Mouse (Mus musculus): ENCODE results near the gene Parp9.
"Not testable (repeated sequence)": the region's sequence is repeated elsewhere in the genome, so short reads cannot be mapped to it uniquely, and the experiment has no call there.

The Parp9 gene

DNA sequence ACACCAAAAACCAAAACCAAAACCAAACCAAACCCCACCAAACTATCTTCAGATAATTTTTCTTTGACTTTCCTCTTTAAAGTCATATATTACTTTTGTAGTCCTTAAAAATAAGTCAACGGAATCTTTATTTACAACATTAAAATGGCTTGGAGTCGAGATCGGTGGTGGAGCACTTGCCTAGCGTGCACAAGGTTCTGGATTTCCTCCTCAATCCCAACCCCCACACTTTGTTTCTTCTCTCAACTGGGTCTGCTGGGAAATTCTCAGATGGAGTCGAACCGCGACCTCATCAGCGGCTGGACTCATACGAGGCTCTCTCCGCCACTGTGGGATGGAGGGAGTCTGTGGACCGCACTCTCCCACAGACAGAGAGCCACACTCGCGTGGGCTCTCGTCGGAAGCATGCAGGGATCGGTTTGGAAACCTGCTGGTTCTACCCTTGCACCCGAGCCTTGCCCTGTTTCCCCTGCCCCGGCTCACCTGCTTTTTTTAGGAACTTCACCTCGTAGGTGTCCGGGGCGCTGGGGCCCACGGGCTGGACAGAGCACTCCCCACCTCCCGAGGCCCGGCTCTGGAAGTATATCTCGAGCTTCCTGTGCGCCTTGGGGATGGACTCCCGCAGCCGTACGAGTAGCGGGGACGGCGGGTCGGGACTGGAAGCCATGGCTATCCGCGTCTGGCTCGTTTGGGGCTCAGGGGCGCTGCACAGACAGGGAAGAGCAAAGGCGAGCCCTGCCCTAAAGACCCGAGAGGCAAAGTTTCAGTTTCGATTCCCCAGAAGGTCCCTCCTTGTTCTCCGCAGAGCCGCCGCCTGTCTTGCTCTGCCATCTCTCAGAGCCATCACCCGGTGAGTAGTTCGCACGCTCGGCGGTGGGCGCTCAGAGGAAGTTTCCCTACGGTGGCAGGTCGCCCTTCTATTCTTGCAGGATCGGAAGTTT, at the start of gene Parp9, which contains the start of gene Dtx3l:
TSS of gene Parp9 (plus strand) at position 260 of the 941 bp plus-strand sequence.
TSS of gene Dtx3l (minus strand) at position 941 of the 941 bp plus-strand sequence.
- peak; percentile 1 to 7 for DNase-seq (ENCODE audit: low spot score in 2 of 2)

DNA sequence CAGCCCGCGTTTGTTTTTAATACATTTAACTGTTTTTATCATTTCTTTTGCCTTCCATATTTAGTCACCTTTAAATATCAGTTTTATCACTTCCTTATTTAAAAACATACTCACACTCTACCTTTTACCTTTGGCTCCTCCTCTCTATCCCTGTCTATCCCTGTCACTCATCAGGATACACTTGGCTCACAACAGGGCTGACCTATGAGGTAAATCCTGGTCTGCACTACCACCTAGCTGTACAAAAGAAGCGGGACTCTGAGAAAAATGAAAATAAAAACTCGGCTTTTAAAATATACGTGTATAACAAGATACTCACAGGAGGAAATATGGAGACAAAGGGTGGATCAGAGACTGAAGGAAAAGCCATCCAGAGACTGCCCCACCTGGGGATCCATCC, 49.4 kb upstream of the Parp9 start:
- no peak for DNase-seq (ENCODE audit: low spot score in 2 of 2)

DNA sequence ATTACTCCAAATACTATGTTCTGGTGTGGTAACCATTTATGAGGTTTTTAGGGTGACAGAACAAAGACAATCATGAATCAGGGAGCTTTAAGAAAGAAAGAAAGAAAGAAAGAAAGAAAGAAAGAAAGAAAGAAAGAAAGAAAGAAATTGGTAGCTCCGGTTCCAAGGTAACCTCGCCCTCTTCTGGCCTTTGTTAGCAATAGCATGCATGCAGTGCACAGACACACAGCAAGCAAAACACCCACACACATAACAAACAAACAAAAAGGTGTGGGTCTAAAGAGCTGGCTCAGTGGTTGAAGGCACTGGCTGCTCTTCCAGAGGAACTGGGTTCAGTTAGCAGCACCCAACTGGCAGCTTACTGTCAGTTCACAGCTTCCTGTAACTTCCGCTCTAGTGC, 47.6 kb upstream of the Parp9 start:
- no peak for DNase-seq (ENCODE audit: low spot score in 2 of 2)

DNA sequence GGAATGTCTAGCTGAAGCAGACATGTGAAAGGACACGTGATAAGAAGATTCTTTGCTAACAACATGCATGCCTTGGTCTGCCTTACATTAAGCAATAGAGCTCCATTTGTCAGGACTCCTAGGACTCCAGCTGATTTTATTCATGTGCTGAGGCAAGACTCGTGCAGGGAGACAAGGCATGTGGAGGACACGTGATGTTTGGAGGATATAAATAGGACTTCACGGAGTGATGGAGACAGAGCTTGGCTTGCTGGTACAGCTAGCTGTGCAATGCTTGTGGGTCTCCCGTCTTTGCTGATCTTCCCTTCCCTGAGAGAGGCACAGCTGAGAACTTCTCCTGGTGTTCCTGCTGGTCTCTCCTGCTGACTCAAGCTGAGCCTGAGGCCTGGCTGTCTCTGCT, 46.7 kb upstream of the Parp9 start:
- not testable (repeated sequence) for DNase-seq (ENCODE audit: low spot score in 2 of 2)

DNA sequence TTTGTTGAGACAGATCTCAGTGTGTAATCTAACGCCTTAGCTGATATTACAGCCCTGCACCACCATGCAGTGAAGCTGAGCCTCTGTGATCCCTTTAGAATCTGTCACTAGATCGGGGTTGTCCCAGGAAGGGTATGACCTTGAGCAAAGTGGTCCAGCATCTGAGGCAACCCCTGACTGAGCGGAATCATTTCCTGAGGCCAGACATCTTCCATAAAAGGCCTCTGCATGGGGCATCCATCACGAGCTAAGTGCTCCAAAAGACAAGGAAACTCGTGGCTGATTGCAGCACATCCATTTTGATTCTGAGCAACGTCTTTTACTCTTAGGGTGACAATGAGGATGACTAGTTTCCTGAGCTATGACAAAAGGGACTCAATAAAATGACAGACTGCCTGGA, 43.3 kb upstream of the Parp9 start:
- DNase-seq (ENCODE audit: low spot score in 2 of 2) = no peak

DNA sequence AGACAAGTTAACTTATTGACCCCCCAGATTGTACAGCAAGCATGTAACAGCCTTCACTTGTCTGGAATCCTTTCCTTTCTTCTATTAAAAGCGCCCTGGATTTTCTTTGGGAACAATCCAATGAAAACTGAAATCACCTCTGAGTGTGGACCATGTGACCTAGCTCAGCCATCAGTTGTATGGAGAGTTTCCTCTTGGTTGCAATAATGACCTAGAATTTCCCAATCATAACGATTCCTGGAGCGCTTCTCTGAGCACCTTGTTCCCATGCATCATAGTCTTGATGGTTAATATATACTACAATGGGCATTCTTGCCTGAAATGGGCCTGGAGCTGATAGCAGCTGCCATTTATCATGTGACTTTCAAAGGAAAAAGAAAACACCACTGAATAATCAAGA, 37.7 kb upstream of the Parp9 start:
- no peak for DNase-seq (ENCODE audit: low spot score in 2 of 2)

DNA sequence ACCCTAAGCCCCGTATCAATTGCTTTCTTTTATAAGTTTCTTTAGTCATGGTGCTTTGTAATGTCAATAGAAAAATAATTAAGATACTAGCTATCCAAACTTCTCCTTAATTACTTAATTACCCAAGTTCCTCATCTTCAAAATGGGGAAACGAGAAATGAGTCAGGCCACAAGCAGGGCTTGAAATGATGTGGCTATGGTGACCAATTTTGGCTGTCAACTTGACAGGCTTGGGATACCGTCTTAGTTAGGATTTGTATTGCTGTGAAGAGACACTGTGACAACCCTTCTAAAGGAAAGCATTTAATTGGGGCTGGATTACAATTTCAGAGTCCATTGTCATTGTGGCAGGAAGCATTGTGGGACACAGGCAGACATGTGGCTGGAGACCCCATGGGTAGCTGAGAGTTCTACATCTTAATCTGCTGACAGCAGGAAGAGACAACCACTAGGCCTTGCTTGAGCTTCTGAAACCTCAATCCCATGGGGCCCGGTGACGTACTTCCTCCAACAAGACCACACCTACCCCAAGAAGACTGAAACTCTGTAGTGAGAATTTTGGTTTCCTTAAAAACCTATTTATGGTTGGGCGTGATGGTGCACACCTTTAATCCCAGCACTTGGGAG, 35.1 kb upstream of the Parp9 start:
- DNase-seq (ENCODE audit: low spot score in 2 of 2) = no peak

DNA sequence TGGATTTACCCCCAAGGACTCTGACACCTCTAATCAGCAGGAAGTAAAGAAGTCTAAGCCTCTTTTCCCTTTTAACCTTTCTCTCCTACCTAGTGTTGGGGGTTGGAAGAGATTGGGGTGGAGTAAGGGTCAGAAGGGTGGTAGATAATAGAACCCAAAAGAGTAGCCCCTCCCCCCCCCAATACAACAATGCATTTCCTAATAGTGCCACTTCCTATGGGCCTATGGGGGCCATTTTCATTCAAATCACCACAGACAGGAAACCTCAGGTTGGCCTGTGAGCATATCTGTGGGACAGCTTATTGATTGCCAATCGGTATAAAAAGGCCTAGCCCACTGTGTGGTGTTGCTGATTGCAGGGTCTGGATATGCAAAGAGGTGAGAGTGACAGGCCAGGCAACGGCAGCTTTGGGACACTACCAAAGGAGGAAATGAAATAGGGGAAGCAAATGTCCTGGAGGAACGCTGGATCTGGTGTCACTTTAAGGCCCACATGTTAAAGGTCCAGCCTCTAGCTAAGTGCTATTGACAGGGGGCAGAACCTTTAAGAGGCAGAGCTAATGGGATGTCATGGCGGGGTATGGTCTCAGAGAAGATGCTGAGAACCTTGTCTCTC, 34.0 kb upstream of the Parp9 start:
- DNase-seq (ENCODE audit: low spot score in 2 of 2) = no peak

DNA sequence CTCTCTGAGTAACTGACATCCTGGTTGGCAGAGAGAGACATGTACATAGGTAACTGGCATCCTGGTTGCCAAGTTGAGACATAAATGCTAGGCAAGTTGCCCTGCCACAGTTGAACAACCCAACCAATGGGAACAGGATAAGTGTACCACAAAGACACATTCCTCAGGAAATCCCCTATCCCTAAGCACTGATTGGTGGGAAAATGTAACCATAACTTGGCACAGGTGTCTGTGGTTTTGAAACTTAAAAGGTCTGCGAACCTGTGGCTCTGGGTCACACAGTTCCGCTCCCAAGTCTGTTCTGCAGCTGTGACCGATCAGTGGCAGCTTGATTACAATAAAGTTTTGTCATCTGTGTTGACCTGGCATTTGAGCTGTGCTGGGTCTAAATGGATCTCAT, 32.9 kb upstream of the Parp9 start:
- no peak for DNase-seq (ENCODE audit: low spot score in 2 of 2)

DNA sequence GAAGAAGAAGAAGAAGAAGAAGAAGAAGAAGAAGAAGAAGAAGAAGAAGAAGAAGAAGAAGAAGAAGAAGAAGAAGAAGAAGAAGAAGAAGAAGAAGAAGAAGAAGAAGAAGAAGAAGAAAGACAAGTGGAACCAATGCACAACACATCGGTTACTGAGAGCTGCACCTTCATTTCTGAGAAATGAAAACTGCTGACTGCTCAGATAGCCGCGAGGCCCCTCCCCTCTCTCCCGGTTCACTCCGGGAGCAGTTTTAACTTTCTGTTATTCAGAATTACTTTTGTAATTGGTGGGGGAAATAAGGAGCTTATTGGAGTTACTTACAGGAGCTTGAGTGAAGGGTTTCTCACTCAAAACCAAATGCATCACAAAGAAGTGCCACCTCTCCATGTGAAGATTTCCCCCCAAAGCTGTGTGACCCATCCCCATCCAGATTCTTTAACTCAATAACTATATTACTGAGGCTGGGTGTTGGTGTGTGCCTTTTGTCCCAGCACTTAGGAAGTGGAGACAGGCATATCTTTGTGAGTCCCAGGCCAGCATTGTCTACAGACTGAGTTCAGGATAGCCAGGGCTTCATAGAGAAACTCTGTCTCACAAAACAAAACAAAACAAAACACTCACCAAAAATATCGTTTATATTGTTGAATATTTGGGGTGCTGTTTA, 32.3 kb upstream of the Parp9 start:
- DNase-seq (ENCODE audit: low spot score in 2 of 2) = no peak

DNA sequence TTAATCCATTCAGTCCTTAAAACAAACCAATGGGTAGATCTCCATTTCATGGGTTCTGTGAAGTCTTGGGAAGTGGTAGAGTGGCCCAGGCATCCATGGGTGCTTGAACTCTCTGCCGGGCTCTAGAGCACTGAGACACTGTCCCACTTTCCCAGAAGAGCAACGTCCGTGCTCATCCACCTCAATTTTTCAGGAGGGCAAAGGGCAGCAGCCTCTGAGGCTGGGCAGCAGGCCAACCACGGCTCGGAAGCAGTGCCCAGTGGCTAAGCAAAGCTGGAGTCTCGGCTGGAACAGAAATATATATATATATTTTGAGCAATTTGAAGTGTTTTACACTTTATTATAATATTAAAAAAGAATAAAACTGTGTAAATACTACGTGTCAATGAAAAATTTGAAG, 31.4 kb upstream of the Parp9 start:
- no peak for DNase-seq (ENCODE audit: low spot score in 2 of 2)

DNA sequence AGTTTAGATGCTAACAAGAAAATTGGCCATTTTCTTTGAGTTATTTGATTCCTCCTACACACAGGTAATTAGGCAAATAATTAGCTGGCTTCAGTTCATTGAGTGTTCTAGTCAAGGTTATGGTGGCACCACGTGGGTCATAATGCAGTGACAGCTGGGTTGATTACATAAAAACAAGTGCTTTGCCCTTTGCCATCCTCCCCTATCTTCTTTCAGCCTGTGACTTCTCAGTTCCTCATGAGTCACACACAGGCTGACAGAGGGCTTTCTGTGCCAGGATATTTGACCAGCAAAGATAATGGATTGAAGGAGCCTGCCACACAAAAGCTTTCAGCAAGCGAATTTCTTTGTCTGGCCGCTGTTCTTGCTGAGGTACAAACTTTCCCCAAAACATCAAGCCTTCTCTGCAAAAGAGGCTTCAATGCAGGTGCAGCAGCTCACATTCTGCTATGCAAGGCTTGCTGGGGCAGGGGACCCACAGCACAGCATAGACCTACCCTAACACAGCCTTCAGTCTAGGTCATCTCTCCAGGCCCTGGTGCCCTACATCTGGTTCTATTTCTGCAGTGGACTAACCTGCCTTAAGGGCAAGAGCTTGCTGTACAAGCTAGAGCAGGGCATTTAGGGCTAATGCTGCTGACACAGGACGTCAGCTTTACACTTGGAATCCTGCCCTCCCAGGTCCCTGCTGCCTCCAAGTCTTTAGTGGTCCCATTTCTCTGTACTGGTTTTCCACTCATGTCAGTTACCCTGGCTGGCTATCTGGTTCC, 30.7 kb upstream of the Parp9 start:
- DNase-seq (ENCODE audit: low spot score in 2 of 2) = no peak

DNA sequence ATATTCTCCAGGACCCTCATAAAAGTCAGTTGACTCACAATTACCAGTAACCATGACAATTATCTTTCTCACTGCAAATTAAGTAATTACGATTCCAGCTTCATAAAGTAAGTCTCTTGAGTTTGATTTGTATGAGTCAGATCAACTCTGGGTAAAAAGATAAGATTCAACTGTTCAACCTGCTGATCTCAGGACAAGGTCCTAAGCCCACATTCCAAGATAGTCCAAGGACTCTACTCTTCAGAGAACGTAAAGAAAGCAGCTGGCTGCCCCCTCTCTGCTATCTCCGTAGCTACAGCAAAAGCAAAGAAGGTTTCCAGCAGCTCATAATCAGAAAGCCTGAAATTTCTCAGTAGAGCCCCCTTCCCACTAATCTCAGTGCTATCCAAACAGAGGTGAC, 26.8 kb upstream of the Parp9 start:
- no peak for DNase-seq (ENCODE audit: low spot score in 2 of 2)

DNA sequence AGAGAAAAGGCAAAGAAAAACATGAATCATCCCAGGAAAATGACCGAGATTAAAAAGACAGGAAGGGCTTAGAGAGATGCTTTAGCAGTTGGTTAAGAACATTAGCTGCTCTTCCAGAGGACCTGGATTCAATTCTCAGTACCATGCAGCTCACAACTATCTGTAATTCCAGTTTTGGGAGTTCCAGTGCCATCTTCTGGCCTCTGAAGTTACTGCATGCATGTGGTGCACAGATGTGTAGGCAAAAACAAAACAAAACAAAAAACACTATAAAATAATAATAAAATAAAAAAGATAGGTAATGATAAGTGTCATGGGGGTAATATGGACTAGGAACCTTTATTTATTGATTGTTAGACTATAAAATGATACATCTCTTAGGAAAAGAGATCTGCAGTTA, 24.7 kb upstream of the Parp9 start:
- no peak for DNase-seq (ENCODE audit: low spot score in 2 of 2)

DNA sequence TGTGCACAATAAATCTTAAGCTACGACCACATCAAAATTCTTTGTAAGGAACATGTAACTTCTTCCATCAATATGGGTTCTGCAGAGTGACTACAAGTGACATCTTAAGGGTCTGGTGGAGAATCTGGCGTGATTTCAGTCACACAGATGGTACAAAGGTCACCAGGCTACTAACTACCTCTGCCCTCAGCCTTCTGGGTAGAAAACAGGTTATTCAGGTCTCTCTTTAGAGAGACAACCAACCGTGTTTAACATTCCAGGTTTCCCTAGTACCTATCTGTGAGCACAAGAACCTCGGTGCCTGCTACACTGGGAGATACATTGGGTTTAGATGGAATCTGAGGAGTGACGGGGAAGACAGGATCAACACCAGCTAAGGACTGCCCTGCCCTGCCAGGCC, 24.0 kb upstream of the Parp9 start:
- DNase-seq (ENCODE audit: low spot score in 2 of 2) = no peak

DNA sequence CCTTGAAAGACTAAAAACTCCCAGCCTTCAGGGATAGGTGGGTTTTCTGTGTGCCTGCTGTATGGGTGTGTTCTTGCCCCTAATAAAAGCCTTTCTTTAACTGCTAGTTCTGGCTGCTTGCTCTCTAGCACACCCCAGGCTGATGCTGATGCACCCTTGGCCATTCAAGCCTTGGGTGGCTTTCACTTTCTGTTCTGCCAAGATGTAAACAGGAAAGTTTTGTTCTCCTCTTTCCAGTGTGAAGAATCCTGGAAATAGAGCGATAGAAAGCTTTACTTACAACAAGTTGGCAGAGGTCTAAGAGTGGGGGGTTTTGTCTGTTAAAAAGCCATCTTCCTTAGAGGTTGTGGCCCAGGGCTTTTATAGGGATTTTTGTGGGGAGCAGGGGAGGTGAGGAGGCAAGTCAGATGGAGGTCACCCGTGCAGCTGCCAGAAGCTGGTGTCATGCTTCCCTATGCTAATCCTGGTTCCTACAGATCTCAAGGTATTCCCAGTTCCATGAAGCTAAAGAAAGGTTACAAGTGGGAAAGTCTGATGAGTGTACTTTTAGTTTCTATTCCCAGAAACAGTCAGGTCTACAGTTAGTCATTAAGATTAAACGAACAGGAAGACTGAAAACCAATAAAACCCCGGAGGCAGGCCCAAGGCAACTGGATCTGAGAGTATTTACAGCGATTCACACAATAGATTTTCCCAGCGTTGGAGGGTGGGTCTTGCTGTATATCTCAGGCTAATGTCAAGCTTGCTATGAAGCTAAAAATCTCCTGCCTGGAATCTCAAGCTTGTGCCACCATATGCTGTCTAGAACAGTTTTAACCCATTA, 19.3 kb upstream of the Parp9 start:
- DNase-seq (ENCODE audit: low spot score in 2 of 2) = no peak

DNA sequence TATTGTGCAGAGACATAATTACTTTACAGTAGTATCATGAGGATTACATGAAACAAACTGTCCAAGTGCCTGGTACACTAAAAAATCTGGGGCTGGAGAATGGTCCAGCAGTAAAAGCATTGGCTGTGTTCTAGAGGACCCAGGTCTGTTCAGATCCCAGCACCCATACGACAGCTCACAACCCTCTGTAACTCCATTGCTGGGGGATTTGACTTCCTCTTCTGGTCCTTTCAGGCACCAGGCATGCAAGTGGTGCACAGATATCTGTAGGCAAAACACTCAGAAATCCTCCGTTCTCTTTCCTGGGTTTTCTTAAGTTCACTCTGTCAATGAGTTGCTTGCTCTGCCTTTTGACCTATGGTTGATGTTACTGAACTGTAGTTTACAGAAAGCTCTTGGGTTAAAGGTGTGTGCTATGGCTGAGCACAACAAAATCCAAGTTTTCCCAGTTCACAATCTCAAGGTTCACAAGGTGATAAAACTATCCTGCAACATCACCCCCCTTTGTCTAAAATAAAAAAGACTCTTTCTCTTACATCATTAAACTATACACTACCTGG, 16.5 kb upstream of the Parp9 start:
- no peak for DNase-seq (ENCODE audit: low spot score in 2 of 2)

DNA sequence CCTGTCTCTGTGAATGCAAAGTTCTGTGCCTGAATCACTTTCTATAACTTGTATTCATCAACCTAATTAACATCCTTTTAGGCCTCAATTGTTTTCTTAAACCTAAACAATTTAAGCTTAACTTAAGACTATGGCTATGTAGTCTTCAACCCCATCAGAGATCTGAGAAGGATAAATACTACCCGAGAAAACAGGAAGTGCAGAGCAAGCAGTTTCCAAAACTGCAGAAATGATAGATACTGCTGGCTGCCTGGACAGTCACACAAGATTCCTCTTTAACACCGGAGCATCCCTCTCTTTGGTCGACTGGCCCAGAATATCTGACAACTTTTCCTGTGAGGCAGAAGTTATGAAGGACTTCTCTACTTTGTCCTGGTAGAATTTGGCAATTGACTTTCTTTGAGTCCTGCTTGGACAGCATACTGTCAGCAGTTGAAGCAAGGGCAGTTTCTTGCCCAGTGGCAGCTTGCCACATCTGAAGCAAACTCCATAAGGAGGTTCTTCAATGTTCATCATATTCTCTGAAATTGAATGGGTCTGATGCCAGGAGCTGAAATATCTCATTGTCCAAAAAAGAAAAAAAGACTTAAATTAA, 15.9 kb upstream of the Parp9 start:
- no peak for DNase-seq (ENCODE audit: low spot score in 2 of 2)

DNA sequence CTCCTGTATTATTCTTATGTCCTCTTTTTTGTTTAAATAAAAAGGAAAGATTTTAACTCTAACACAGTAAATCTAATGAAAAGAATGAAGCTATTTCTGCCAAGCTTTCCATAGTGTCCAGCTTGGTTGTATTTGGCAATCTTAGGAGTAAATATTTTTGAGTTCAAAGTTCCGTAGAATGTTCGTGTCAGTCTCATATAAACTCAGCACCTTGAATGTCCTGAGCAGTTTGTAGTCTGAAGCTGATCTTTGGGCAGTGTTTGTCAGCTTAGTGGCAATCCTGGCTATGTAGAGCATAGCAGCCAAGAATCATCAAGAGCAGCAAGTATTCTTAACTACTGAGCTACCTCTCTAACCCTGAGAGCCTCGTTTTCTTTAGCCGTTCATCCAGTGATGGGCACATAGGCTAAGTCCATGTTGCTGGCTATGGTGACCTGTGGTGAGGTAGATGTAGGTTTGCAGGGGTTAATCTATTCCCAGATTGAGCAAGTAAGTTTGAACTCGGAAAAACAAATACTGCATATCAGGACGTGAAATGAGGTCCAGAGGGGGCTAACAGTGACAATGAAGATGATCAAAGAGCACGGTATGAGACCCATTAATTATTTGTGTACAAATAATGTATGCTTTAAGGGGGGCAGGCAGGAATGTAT, 14.6 kb upstream of the Parp9 start:
- DNase-seq (ENCODE audit: low spot score in 2 of 2) = no peak

All from right cerebral cortex, postnatal 36 days (tissue).